Mouse (Mus musculus) heart, postnatal 14 days (tissue): ENCODE results near the gene Tmc4. TPM values are rescaled to one million over a fixed set of nuclear protein-coding genes. Genes with fewer than 3 reads are reported as not detected.
"Not testable (repeated sequence)": the region's sequence is repeated elsewhere in the genome, so short reads cannot be mapped to it uniquely, and the experiment has no call there.

Source experiments
- DNase-seq, 2 experiments: peaks; one replicate each; pipeline ENCODE4 v3.0.0; 2021 to 2022
- intact Hi-C: fragments of 180-260 bp; cut with DNase I; formaldehyde crosslinking; loops from one replicate; pipeline ENCODE4 v1.15.1; 2025
- long read RNA-seq, 2 experiments: library from polyadenylated mRNA; stranded (forward); transcript quantifications; one replicate each; pipeline ENCODE4 v2.0.0; 2021
- total RNA-seq, 2 experiments: library from RNA; stranded (reverse); gene quantifications; 2 replicates each; pipeline ENCODE4 v1.2.3; 2021

The Tmc4 gene
- total RNA-seq: 1 to 10 TPM; 1.1 to 2.0 TPM
- long read RNA-seq, experiment 1, partial matches to known transcripts: 1 of 2 reads
- long read RNA-seq, experiment 1, other reads (novel, unspliced or antisense): 1 of 2 reads
- long read RNA-seq, experiment 2: 0 reads

GRCm38 (mm10) chr7:3677342-3677741 is at the start of gene Tmc4:
Tmc4 (minus strand) TSS chr7:3677553.
- intact Hi-C loops: no loop called here
- no peak for DNase-seq

GRCm38 (mm10) chr7:3725459-3725858 is 48.1 kb upstream of the Tmc4 start:
- intact Hi-C loops, DNase-seq: not testable (repeated sequence)

GRCm38 (mm10) chr7:3720268-3720667 is 42.9 kb upstream of the Tmc4 start, which contains the start of gene Pirb:
Pirb (minus strand) TSS chr7:3720391.
- intact Hi-C loops, DNase-seq: not testable (repeated sequence)

DNA sequence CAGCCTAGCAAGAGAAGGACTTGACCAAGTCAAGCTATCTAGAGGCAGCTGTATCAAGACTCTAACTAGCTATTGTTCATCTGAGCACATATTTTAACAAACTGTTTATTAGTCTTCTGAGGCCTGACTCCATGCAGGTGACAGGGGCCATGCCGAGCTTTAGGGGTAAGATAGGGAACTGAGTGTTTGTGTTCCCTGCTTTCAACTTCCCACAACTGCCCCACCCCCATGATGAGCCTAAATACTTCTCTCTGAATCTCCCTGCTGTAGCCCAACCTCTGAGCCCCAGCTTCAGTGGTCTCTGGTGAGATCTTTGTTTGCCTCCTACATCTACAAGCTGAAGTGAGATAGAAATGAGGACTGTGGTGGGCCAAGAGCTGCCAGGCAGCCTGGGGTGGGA is 37.9 kb upstream of the Tmc4 start:
- DNase-seq: no peak
- intact Hi-C loops: no loop called here

DNA sequence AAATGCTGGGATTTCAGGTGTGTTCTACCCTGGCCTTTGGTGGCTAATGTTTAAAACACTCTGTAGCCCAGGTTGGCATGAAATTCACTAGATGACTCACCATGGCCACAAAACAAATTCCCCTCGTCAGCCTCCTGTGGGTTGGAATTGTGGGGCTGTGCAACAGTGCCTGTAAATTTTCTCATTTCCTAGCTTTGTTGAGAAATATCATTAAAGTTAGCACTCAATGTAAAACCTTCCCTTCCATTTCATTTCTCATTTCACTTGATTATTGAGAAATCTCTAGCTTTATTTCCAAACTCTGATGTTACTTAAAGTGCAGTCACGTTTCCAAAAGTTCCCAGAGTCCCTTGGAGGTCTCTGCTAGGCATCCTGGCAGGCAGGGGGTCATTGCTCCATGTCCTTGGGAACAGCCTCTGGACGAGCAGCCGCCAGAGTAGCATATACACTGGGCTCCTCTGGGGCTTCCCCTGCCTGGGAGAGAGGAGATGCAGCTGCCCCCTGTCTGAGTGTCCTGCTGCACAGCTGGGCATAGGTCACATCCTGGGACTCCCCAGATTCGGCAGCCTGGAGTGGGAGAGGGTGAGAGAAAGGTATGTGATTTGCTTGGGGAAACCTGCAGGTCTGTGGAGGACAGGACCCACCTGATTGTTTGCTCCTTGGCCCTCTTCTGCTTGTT is 35.0 kb upstream of the Tmc4 start:
- intact Hi-C loops: no loop called here

DNA sequence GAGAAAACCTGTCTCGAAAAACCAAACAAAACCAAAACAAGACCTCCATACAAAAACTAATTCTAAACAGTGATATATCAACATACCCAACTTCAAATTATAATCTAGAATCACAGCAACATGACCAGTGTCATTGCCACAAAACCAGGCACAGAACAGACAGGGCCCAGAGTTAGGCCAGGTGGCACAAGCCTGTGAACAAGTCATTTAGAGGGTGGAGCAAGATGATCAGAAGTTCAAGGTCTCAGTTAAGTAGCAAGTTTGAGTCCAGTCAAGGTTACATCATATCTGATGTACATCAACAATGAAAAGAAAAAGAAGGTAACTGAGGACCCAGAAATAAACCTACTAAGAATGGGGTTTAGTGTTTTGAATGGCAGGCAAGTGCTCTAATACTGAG is 31.6 kb upstream of the Tmc4 start:
- intact Hi-C loops: no loop called here
- DNase-seq: no peak

More for the DNA sequence above, 35.0 kb upstream of the Tmc4 start:
- no peak for DNase-seq

DNA sequence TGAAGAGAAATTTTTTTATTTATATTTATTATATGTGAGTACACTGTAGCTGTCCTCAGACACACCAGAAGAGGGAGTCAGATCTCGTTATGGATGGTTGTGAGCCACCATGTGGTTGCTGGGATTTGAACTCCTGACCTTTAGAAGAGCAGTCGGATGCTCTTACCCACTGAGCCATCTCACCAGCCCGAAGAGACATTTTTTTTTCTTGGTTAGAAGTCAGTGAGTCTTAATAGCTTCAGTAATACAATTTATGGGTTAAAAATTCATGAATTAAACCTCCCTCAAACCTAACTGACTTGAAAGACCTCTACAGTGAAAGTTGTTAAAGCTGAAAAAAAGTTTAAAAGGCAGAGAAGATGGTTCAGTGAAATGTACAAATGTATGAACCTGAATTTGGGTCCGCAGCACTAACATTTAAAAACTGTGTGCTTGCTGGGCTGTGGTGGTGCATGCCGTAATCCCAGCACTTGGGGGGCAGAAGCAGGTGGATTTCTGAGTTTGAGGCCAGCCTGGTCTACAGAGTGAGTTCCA is 31.2 kb upstream of the Tmc4 start:
- intact Hi-C loops, DNase-seq: not testable (repeated sequence)

GRCm38 (mm10) chr7:3707568-3708413 is 30.4 kb upstream of the Tmc4 start:
- DNase-seq: no peak
- intact Hi-C loops: no loop called here

DNA sequence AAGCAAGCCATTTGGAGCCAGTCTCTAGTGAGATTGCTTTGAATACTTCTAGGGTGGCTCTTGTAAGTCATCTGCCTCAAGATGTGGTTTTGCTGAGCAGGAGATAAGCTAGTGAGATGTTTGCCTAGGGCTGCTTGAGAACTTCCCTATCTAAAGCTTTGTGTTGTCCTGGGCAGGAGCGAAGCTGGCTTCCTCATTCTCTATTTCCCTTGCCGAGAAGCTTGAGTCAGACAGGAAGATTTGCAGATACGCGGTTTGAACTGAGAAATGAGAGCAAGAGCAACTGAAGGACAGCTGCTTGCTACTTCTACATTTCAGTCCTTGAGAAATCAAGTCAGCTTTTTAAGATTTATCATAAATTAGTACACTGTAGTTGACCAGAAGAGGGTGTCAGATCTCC is 29.7 kb upstream of the Tmc4 start:
- intact Hi-C loops: no loop called here
- no peak for DNase-seq

DNA sequence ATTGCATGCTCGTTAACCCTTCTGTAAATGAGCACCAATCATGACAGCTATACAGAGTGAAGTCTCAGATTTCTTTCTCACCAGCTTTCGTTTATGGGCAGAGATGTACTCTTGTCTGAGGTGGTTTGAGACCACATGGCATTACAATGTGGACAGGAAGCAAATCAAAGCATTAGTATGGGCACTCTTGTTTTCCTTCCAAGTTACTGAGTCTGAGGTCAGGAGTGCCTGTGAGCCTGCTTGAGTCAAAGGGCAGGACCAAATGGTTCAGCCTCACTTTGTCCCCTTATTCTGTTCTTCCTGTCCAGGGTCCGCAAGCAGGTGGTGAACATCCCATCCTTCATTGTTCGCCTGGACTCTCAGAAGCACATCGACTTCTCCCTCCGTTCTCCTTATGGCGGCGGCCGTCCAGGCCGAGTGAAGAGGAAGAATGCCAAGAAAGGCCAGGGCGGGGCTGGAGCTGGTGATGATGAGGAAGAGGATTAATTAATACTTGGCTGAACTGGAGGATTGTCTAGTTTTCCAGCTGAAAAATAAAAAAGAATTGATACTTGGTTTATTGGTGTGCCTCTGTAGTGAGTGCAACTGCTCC is 29.1 kb upstream of the Tmc4 start:
- no peak for DNase-seq
- intact Hi-C loops: no loop called here

GRCm38 (mm10) chr7:3705911-3706310 is 28.6 kb upstream of the Tmc4 start:
- DNase-seq: no peak
- intact Hi-C loops: no loop called here

DNA sequence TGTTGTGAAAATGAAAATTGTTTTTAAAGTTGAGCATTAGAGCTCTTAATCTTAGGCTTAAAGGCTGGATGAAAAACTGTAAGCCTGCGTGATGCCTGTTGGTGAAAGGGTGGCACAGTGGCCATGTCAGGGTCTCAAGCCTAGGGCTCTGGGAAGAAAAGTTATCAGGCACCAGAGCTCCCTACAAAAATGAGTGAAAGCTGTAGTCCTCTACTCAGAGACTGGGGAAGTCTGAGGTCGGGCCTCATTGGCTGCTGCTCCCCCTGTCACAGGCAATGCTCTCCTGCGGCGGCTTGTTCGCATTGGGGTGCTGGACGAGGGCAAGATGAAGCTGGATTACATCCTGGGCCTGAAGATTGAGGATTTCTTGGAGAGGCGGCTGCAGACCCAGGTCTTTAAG is 28.1 kb upstream of the Tmc4 start:
- intact Hi-C loops, DNase-seq: not testable (repeated sequence)

DNA sequence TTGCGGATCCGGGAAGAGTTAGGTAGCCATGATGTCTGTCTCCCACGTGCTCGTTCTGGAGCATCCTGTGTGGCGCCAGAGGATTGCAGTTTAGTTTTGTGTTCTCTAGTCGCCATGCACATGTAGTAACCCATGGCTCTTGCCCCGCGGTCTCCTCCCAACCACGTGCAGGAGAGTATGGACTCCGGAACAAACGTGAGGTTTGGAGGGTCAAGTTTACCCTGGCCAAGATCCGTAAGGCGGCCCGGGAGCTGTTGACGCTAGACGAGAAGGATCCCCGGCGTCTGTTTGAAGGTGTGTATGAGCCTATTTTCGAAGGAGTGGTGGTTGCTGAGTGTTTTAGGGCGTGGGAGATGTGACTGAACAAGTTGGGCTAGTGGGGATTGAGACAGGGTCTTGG is 27.1 kb upstream of the Tmc4 start:
- intact Hi-C loops: loop anchor here (5.0 kb wide), 1 partner anchor 72 kb away; no protein-coding TSS in a partner anchor
- no peak for DNase-seq

DNA sequence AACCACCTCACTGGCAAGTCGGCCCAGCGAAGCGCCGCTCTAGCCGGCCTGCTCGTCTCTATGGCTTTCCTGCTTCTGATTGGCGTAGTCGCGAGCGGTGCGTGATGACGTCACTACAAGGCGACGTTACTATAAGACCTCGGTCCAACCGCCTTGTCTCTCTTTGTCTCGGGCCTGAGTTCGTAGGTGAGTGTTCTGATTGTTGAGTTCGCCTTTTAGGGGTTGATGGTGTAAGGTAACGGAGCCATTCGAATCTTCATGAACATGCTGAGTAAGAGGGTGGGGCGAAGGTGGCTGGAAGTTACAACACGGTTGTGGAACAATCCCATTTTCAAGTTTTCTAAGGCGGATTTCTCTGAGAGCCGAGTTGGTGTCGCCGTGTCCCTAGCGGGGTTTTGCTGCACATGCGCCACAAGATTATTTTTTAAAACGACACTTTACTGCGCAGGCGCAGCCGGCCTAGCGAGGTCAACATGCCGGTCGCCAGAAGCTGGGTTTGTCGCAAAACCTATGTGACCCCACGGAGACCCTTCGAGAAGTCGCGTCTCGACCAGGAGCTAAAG is 26.6 kb upstream of the Tmc4 start, which contains the start of gene Rps9:
TSS of gene Rps9 (plus strand) at position 115 of the 563 bp plus-strand sequence.
- DNase-seq: peak; percentile 96 to 97
- intact Hi-C loops: loop anchor here (5.0 kb wide), 1 partner anchor 72 kb away; no protein-coding TSS in a partner anchor

- intact Hi-C loops: loop anchor here (5.0 kb wide), 1 partner anchor 71 kb away; no protein-coding TSS in a partner anchor
- DNase-seq: no peak
Observed at GRCm38 (mm10) chr7:3703148-3703878, 26.0 kb upstream of the Tmc4 start.

- no peak for DNase-seq
- intact Hi-C loops: no loop called here
Observed at GRCm38 (mm10) chr7:3698471-3698870, 21.1 kb upstream of the Tmc4 start.

DNA sequence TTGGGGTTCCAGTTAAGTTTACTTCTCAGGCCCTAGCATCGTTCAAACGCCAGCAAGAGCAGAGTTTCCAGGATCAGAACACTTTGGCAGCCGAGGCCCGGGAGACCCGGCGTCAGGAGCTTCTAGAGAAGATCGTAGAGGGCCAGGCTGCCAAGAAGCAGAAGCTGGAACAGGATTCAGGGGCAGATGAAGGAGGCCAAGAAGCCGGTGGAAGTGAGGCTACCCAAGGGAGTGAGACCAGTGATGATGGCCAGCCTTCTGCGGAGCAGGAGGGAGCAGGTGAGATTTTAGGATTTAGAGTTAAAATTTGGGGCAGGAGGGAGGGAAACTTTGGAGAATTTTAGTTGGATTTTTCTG is 17.6 kb upstream of the Tmc4 start:
- intact Hi-C loops: not testable (repeated sequence)
- peak in 1 of 2 experiments; percentile 27 for DNase-seq

GRCm38 (mm10) chr7:3694076-3694948 is 17.0 kb upstream of the Tmc4 start:
- peak; percentile 71 for DNase-seq
- intact Hi-C loops: no loop called here

GRCm38 (mm10) chr7:3693809-3694075 is 16.4 kb upstream of the Tmc4 start:
- intact Hi-C loops: loop anchor here (2.0 kb wide), 1 partner anchor 49 kb away; the partner anchor contains the start of gene Cnot3
- DNase-seq: no peak
